ENCODE assay signal across 7 mouse cellular contexts in the genomic region with DNA sequence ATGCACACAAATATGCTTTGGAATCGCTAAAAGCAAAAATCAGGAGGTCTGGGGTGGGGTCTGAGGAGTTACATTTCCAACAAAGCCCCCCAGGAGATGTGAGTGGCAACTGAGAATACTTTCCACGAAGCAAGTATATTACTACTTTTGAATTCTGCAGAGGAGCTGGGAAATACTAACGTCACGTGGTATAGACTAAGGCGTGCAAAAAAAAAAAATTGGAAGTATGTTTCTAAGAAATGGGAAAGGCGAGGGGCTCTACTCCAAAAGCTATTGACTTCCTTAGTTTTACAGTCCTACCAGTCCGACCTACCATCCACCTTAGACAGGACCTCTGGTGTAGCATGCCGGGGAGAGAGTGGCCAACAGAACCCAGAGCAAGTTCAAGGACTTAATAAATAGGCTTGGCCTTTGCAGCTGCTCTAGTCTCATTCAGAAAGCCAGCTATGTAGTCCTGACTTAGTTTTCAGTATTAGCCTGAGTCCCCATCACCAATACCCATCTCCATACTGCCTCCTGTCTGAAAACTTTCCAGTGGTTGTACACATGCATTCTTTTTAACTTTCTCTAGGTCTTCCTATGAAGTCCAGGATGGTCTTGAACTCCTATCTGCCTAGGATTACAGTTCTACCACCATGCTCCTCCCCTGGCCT. TPM values are rescaled to one million over a fixed set of nuclear protein-coding genes. Genes with fewer than 3 reads are reported as not detected.
A peak's percentile ranks its signal among the peaks of the same experiment; 100 is the strongest.
DNase-seq lines count a peak whose midpoint lies in the region; ATAC-seq lines count a peak whose summit lies in the region.

No protein-coding gene starts in this region.

- peaks cover 29% of the 10 kb centered on the region for H3K4me1 ChIP-seq in lung, embryonic 16.5 days (replicated peaks; ENCODE audit: control insufficient read depth, insufficient read depth, low read length)
- peaks cover 21% of the 10 kb centered on the region for H3K4me1 ChIP-seq in embryonic facial prominence, embryonic 15.5 days
- H3K4me1 ChIP-seq in limb, embryonic 11.5 days (ENCODE audit: control insufficient read depth, insufficient read depth, low read length) = peaks cover 2% of the 10 kb centered on the region; the same call in 1 of the 2 replicates

- H3K9ac ChIP-seq in lung, embryonic 16.5 days (ENCODE audit: low read length) = peak overlapping the region; percentile 90
- H3K9ac ChIP-seq in embryonic facial prominence, embryonic 15.5 days = 0 out of 2 replicates have a peak overlapping the region, but pooled peaks have one; percentile 90
- H3K9ac ChIP-seq in limb, embryonic 11.5 days (ENCODE audit: low read length) = no peak overlapping the region

- peak overlapping the region; percentile 85 for H3K4me3 ChIP-seq in lung, embryonic 16.5 days (ENCODE audit: low read length)
- peak overlapping the region; percentile 81 for H3K4me3 ChIP-seq in embryonic facial prominence, embryonic 15.5 days (replicated peaks)
- H3K4me3 ChIP-seq in limb, embryonic 11.5 days (ENCODE audit: low read depth, low read length) = peak overlapping the region; percentile 76; the same call in 1 of the 2 replicates

- no peak for DNase-seq in lung, adult 18-20 months
- no peak for DNase-seq in limb, embryonic 11.5 days (ENCODE audit: low spot score)
- DNase-seq in splenic B cell, adult 2 months (ENCODE audit: low read depth, low spot score) = peak; percentile 7
- DNase-seq in thymus, postnatal 36 days = no peak
- no peak for DNase-seq in embryo, embryonic 11 days

- H3K4me2 ChIP-seq in lung, embryonic 16.5 days (ENCODE audit: low read depth, low read length) = peak overlapping the region; percentile 73
- peak overlapping the region; percentile 92 for H3K4me2 ChIP-seq in embryonic facial prominence, embryonic 15.5 days (replicated peaks)
- H3K4me2 ChIP-seq in limb, embryonic 11.5 days (ENCODE audit: low read depth, severe bottlenecking) = peak overlapping the region; percentile 97; the same call in 1 of the 2 replicates

- ATAC-seq in lung, embryonic 16.5 days (ENCODE audit: low read depth) = no peak
- no peak for ATAC-seq in embryonic facial prominence, embryonic 15.5 days (ENCODE audit: insufficient number of reproducible peaks, low FRiP score, low TSS enrichment, low read depth)
- no peak for ATAC-seq in limb, embryonic 11.5 days (ENCODE audit: insufficient number of reproducible peaks, low FRiP score, low TSS enrichment, low read depth)

- no peaks in the 10 kb centered on the region for H3K9me3 ChIP-seq in lung, embryonic 16.5 days (ENCODE audit: control insufficient read depth, low read length)
- H3K9me3 ChIP-seq in embryonic facial prominence, embryonic 15.5 days (replicated peaks) = no peaks in the 10 kb centered on the region
- no peaks in the 10 kb centered on the region for H3K9me3 ChIP-seq in limb, embryonic 11.5 days (ENCODE audit: control insufficient read depth, low read length)

- peak overlapping the region; percentile 95 for H3K27ac ChIP-seq in lung, embryonic 16.5 days (ENCODE audit: low read length)
- H3K27ac ChIP-seq in embryonic facial prominence, embryonic 15.5 days (replicated peaks) = peak overlapping the region; percentile 94; the same call in 1 of the 2 replicates
- H3K27ac ChIP-seq in limb, embryonic 11.5 days (replicated peaks; ENCODE audit: low read depth, low read length) = no peak overlapping the region

- no peaks in the 10 kb centered on the region for H3K27me3 ChIP-seq in lung, embryonic 16.5 days (ENCODE audit: control insufficient read depth, insufficient read depth, low read depth, low read length)
- no peaks in the 10 kb centered on the region for H3K27me3 ChIP-seq in embryonic facial prominence, embryonic 15.5 days
- H3K27me3 ChIP-seq in limb, embryonic 11.5 days (ENCODE audit: control insufficient read depth, insufficient read depth, low read length) = no peaks in the 10 kb centered on the region
- H3K27me3 ChIP-seq in splenic B cell, adult 2 months (ENCODE audit: control insufficient read depth, insufficient read depth, low read length, poor library complexity, severe bottlenecking) = no peaks in the 10 kb centered on the region

- 33% methylated on average over 8 of the region's 8 CpGs for WGBS in lung, embryonic 16.5 days
- WGBS in embryonic facial prominence, embryonic 15.5 days = 37% methylated on average over 8 of the region's 8 CpGs
- 28% methylated on average over 8 of the region's 8 CpGs for WGBS in limb, embryonic 11.5 days

- no peaks in the 10 kb centered on the region for H3K36me3 ChIP-seq in lung, embryonic 16.5 days (ENCODE audit: control insufficient read depth, insufficient read depth, low read length)
- H3K36me3 ChIP-seq in embryonic facial prominence, embryonic 15.5 days = no peaks in the 10 kb centered on the region
- no peaks in the 10 kb centered on the region for H3K36me3 ChIP-seq in limb, embryonic 11.5 days (ENCODE audit: control insufficient read depth, insufficient read depth, low read length)
- no peaks in the 10 kb centered on the region for H3K36me3 ChIP-seq in splenic B cell, adult 2 months (ENCODE audit: control insufficient read depth, insufficient read depth, low read length, poor library complexity, severe bottlenecking)

RNA-seq across cellular contexts. Expression of a gene that starts 2.2 kb away (rescaled TPM):
- polyA plus RNA-seq in lung, embryonic 16.5 days (2015; fragmentation: Nextera tagmentation; extraction: Ambion mirVana) = 4.8 and 5.2 TPM in 2 replicates
- 6.9 and 7.0 TPM in 2 replicates for polyA plus RNA-seq in embryonic facial prominence, embryonic 15.5 days (2015; fragmentation: Nextera tagmentation; extraction: Ambion mirVana)
- polyA plus RNA-seq in limb, embryonic 11.5 days (2014; fragmentation: Nextera tagmentation; extraction: Ambion mirVana) = 2.8 and 2.9 TPM in 2 replicates

RNA-seq across cellular contexts. Expression of a gene that starts 29.6 kb away (rescaled TPM):
- 0.20 and 0.24 TPM in 2 replicates for polyA plus RNA-seq in lung, embryonic 16.5 days (2015; fragmentation: Nextera tagmentation; extraction: Ambion mirVana)
- 0.18 and 0.43 TPM in 2 replicates for polyA plus RNA-seq in embryonic facial prominence, embryonic 15.5 days (2015; fragmentation: Nextera tagmentation; extraction: Ambion mirVana)
- 0.16 and 0.23 TPM in 2 replicates for polyA plus RNA-seq in limb, embryonic 11.5 days (2014; fragmentation: Nextera tagmentation; extraction: Ambion mirVana)
